Mouse (Mus musculus) spleen, postnatal 4 days (tissue): ENCODE measurements around the gene Trappc2l.

Source experiments
- DNase-seq, 2 experiments: peaks; one replicate each; pipeline ENCODE4 v3.0.0; 2022; ENCODE audit warnings: low spot score in 2 of 2

The Trappc2l gene

DNA sequence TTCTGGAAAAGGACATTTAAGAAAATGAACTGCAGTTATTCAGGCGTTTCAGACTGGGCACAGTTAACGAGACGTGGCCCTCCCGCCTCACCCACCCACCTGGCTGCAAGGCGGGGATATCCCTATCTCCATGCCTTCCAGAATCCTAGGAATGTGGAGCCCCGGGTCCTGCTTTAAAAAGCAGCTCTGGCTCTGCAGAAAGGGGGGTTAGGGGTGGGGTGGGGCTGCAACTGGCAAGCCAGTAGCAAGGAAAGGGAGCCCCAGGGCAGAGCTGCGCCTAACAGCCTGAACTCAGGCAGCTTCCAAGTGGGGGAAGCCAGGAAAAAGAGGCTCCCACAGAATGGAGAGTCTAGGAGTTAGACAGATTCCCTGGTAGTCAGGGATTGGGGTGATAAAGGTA lies 32.2 kb upstream of the Trappc2l start:
- no peak for DNase-seq

DNA sequence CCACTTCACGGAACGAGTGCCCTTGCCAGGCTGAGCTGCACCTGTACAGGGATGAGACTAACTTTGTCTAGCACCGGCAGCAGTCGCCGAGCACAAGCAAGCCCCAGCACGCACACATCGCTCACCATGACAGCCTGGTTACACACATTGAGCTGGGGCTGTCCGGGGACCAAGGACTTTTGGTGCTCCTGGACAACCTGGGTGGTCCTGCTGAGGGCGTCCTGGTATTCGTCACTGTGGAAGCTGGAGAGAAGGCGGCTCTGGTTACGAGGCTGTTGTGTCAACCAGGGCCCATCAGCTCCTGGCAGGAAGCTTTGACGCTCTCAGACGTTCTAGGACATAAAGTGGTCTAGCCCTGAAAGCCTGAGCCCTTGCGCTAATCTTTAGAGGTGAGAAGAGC lies 30.5 kb upstream of the Trappc2l start:
- no peak for DNase-seq

DNA sequence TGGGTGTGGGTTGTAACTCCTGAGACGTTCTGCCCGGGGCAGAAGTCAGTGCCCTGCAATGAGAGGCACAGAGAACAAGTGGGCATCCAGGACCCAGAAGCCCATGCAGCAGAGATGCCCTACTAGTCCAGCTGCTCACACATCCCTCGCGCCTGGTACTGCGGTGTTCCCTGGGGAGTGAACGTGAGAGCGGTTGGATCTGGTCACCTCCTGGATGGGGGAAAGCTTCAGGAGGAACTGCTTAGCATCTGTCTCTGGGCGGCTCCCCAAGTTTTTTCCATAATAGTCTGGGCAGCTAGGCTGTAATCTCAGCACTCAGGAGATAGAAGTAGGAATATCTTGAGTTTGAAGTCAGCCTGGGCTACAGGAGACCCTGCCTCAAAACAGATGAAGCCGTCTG lies 26.5 kb upstream of the Trappc2l start:
- DNase-seq: no peak

DNA sequence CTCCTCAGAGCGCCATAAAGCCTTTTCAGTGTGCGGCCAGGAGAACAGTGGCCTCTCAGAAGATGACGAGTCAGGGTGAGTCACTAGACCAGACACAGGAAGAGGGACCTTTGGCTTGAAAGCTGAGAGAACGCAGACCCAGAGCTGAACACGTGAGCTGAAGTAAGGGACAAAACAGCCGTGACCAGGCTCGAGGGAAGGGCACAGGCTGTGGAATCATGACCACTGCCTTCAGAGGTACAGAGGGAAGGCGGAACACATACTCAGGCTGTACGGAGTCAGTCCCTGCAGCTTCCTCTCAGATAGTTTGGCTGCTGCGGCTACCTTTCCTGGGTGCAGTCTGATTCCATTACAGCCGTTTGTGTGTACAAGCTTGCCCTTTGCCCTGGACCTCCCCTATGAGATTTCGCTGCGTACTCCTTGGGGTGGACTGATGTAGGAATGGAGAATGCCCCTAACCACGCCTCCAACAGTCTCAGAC lies 26.0 kb upstream of the Trappc2l start:
- DNase-seq: no peak

DNA sequence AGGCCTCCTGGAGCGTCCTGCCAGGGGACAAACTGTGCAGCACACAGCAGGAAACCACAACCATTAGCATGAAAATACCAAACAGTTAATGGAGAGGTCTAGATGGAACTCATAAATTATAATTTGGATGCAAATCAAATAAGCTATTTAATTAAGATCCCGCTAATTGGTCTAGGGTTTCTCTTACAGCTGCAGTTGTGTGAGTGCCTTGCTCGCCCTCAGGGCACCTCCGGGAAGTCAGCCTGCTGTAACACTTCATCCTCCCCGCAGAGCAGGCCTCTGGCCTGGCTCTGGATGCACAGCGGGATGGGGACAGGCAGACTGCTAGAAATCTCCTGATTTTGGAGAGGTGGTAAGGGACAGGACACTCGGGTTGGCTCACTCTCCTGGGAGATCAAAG lies 25.3 kb upstream of the Trappc2l start:
- no peak for DNase-seq

DNA sequence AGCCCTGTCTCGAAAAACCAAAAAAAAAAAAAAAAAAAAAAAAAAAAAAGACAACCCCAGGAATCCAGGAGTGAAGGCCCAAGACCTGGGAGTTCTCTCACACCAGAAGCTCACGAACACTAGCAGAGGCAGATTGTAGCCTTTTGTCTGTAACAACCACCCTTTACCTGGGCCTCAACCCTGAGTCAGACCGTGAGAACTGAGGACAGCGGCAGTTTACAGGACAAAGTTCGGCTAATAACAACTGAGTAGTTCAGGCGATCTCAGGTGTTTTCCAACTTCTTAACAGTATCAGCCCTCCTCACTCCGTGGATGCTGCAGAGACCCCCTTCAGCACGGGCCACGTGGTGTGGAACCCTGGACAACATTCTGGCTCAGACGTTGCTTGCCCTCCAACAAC lies 24.7 kb upstream of the Trappc2l start:
- no peak for DNase-seq

DNA sequence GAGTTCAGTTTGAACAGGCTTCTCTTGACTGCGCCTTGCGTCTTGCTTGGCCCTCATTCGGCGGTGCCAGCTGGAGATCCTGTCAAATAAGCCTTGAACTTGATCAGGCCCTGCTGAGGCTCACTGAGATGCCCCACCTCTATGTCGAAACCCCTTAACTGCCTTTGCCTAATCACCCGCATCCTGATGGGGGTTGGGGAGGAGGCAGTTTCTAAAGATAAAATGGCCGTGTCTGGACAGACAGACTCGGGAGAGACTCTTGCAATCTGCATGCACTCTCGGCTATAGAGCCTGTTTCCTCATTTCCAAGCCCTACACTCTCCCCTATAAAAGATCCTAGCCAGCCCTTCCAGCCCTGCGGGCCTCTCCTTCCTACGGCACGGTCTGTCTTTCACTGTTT lies 18.2 kb upstream of the Trappc2l start:
- DNase-seq: peak in 1 of 2 experiments; percentile 36

DNA sequence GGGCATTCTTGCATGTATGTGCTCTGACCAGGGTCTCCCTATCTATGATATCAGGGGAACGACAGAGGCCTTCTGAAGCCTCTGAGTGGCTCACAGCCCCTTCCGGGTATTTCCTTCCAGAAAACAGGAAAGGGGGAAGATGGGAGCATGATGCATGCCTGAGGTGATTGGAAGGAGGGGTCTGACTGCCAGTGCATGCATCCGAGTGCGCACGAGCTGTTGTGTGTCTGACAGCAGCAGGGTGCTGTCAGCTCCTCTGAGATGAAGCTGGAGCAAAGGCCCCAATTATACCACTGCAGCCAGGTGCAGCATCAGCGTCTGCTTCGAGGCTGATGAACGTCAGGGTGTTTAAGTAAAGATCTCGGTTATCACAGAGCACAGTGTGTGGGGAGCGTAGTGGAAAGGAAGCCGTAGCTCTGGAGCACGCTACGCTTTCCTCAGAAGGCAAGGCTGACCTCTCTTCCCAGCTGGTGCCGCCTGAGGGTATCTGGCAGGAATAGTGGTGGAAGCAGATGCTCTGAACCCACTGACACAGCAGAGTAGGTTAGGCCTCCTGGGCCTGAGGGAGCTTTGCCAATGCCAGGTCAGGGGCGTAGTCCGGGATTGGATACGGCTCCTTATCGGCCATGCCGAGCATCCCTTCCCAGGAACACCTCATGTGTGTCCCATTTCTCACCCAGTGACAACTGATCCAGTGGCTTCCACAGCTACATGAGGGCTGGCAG lies 17.5 kb upstream of the Trappc2l start:
- DNase-seq: no peak

DNA sequence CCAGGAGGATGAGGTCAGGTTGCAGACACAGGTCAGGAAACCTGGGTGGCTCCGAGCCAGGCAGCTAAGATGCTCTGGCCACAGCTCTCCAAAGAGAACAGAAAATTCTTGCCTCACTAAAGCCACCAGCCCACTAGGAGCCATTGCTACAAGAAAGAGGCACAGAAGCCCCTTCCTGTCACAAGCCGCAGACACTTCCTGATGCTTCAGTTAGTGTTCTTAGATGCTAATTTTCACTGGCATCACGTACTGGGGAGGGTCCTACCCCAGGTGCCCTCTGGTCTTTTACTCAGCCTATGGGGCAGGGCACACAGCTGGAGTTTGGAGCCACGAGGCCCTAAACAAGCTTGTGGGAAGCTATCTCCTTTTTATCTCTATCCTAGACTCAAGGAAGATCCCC lies 15.4 kb upstream of the Trappc2l start:
- DNase-seq: no peak

DNA sequence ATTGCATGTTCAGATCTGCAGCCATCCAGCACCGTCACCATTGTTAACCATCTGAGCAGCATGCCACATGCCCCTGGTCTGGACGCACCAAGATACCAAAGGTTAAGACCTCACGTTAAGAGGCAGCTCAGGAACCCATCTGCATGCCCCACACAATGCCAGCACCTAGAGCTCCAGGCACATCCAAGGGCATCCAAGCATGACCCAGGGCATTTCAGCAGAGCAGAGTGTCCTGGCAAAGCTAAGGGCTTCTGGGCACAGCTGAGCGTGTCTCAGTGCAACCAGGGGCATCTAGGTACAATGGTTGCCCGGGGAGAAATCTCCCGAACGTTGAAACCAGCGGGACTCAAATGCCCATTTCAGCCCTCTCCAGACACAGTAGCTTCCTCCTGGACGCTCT lies 10.8 kb upstream of the Trappc2l start:
- no peak for DNase-seq

DNA sequence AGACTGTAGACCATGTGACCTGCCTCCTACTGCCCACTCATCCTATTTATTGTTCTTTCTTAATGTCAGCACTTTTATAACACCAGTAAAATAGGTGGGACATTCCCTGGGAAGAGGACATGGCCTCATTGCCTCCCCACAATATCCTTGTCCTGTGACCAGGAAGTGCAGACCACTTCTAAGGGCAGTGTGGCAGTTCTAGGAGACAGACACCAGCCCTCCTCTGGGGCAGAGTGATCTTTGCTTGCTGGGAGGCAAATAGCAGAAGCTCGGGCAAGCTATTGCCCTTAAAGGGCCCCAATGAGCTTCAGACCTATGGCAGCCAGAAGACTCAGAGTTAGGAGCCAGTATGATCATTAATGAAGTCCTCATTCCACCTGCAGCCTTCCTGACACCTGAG lies 6.8 kb upstream of the Trappc2l start:
- DNase-seq: no peak

DNA sequence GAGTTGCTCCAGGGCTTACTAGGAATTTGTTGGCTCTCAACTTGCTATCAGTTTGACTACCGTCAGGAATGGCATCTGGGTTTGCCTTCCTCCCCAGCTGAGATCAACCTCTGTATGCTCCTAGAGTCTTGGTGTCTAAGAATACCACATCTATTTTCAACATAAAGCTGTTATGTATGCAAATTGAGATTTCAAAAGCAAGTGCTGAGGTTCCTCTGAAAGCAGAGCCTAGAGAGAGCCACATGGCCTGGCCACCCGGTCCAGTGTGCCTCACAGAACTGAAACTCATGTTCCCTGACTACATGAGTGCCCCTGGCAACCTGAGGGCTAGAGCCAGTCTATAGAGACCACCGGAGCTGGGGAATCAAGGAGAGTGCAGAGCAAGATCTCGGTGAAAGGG lies 6.1 kb upstream of the Trappc2l start:
- no peak for DNase-seq

DNA sequence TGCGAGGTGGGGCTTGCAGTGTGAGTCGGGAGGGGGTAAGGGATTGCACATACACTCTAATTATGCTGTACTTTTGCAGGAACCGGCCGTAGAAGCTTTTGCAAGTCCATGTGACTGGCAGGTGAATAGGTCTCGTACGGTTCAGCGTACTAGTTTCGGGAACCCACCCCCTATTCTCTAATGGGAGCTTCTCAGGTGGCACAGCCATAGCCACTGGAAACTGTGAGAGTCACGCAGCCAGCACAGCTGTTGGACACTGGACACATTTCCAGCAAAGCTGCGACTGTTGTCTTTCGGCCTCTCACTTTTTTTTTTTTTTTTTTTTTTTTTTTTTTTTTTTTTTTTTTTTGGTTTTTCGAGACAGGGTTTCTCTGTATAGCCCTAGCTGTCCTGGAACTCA lies 4.6 kb upstream of the Trappc2l start:
- no peak for DNase-seq

DNA sequence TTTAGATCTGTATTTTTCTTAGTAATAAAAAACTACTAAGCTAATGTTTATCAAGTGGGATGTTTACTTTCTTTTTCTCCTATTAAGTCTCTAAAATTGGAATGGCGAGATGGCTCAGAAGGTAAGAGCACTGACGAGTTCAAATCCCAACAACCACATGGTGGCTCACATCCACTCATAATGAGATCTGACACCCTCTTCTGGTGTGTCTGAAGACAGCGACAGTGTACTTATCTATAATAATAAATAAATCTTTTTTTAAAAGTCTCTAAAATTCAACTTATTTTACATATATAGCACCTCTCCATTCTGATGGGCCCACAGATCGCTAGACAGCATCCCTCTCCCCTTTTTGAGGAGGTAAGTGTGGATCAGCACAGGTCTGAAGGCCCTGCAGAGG lies 1.2 kb upstream of the Trappc2l start:
- no peak for DNase-seq

DNA sequence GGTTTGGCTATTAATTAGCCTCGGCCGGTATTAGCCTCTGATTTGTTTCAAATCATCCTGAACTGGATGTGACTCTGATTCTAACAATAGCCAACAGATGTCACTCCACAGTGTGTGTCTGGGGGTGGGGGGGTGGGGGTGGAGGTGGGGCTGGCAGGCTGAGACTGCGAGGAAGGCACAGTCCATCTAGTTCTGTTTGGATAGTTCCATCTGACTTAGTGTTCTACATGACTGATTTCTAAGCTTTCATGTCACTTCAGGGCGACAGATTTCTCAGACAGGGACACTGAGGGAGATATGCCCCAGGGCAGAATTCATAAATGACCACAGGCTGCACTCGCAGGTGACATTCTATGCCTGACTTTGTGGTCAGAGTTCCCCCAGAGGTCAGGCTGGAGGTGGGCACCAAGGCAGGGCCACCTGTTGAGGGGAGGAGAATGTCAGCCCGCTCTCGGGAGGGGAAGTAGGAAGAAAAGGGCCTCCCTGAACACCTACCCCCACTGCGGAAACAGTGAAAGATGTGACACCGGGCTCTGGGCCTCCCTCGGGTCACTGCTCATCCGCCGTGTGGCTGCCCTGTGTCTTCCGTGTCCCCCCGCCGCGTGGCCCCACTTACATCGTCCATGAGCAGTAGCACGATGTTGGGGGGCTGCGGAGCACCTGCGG lies 695 bp upstream of the Trappc2l start:
- no peak for DNase-seq

DNA sequence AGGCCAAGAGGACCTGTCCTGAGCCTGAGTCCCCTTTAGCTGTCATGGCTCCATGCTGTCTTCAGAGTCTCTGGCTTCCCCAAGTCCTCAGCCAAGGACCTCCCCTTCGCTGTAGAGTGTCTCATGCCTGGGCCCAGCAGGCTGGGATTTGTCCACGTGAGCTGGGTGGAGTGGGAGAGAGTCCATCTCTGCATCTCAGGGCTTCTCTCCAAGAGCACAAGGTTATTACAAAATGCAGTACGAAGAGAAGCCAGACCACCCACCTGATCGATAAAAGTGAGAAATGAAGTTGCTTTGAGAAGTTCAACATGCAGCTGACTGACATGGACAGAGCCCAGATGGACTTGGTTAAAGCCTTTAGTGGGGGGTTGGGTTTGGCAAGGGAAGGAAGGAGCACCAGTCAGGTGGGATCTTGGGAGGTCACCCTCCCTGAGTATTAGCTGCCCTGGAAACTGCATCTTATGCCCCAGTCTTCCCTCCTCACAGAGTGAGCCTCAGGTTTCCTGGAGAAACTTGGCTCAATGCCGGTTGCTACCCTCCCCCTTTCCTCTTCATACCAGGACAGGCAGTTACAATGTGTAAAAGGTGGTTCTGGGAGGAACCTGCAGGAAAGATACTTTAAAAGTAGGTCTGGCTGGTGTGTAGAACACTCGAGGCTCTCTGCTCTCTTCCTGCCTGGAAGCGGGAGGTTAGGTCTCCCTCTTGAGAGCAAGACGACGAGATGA lies 4.9 kb downstream of the Trappc2l start:
- DNase-seq: no peak

DNA sequence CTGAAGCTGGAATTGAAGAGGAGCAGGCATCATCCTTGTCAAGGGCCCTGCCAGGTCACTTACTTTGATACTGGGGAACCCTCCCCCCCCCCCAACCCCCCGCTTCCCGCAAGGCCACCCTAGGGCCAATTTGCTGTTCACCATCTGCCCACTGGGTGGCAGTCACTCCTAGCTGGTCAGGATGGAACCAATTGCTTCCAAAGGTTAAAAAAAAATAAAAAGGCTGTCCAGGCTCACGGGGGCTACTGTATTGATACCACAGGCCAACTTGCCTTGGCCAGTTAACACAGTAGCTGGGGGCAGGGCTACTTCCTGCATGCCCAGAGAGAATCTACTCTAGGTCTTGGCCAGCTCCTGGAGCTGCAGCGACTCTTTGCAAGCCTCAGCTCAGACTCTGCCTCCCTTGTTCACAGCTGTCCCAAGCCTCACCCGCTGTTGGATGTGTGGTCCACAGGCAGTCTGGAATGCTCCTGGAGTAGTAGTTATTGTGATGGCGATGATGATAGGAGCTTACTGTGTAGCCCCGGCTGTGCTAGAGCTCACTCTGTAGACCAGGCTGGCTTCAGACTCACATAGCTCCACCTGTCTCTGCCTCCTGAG lies 6.6 kb downstream of the Trappc2l start:
- DNase-seq: peak; percentile 87 to 94

DNA sequence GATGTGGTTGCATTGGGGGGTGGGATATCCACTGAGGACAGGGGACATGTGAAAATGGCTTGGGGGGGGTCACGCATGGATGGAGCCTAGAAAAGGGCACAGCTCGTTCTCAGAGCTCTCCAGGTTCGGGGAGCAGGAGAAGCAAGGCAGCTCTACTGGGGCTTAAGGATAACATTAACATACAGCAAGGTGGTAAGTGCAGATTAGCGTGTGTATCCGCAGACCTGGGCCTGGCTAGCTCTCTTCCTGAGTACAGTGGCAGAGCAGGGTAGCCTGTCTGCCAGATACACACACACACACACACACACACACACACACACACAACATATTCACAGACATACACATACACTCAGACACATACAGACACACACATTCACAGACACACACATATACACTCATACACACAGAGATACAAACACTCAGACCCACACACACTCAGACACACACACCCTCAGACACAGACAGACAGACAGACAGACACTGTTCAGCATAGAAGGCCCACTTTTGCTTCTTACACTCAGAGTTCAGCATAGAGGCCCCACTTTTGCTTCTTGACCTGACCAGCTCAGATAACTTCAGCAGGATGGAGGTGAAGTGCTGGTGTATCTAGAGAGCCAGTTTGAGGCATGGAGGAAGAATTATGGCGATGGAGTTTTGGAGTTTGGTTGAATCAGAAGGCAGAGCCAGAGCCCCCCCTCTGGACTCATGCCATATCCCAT lies 7.4 kb downstream of the Trappc2l start:
- DNase-seq: peak in 1 of 2 experiments; percentile 56

DNA sequence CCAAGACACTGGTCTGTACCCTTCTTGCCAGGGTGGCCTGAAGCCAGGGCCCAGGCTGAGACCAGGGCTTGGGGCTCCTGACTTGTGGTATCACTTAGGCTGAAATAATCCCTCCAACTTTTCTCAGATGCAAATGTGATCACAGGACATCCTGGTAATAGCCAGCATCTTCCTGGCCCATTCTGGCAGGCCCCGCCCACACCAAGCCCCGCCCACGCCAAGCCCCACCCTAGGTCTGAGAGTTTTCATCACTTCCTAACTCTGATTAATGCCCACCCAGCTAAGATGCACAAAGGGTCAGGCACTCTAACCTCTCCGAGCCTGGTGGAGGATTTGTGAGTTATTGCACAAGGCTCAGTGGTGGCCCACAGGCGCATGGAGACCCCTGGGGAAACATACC lies 9.0 kb downstream of the Trappc2l start:
- DNase-seq: no peak

DNA sequence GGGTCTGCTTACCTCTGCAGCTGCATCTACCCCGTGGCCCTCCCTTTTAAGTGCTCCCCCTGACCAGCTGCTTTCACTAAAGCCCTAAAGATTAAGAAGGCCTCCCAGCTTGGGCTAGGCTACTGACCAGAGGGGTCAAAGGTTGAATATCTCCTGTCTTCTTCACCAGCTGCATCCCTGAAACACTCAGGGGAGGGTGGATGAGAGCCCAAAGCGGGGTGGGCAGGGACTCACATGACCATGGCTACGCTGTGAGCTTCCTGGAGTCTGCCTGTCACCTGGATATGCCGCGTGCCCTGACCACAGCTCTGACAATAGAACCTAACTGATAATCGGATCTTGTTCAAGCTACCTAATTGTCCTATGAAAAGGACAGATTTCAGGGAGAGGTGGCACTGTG lies 11.3 kb downstream of the Trappc2l start, which contains the start of gene Pabpn1l:
TSS of gene Pabpn1l (minus strand) at position 13 of the 400 bp plus-strand sequence.
- DNase-seq: no peak

DNA sequence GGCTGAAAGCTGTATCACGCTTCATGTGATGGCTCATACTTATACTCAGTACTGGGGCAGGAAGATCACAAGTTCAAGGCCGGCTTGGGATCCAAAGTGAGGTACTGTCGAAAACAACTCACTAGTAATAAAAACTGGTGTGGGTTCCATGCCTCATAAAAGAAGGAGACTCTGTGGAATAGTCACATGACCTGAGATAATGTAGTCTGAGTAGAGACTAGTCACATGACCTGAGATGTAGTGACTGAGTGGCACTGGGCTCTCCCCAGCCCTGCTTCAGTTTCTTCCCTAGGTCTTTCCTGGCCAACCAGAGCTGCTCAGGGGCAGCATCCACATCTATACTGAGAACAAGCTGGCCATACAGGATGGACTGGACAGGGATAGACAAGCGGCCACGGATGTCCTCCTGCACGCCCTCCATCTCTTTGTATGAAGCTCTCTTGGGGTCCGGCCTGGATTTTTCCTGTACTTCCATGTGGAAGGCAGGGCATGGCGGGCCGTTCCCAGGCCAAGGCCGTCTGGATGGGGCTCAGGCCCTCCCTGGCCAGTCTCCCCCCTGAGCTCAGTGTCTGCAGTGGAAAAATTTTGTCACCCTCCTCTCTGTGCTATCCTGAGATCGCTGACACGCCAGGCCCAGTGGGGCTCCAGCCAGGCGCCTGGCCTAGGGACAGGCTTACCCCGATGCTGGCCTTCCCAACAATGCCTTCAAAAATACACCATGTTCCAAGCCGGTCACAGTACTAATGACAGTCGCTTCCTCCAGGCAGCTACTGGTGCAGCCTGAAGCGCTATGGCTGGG lies 12.6 kb downstream of the Trappc2l start:
- DNase-seq: no peak
